Mouse (Mus musculus) mature B cell (primary cell): ENCODE data around the gene Kctd2.
"Not testable (repeated sequence)": the region's sequence is repeated elsewhere in the genome, so short reads cannot be mapped to it uniquely, and the experiment has no call there.

Experiments used
- in situ Hi-C: fragments of 300-500 bp; cut with MboI; formaldehyde crosslinking; loops from 2 replicates; pipeline ENCODE4 v1.14.3; 2019

The Kctd2 gene

DNA sequence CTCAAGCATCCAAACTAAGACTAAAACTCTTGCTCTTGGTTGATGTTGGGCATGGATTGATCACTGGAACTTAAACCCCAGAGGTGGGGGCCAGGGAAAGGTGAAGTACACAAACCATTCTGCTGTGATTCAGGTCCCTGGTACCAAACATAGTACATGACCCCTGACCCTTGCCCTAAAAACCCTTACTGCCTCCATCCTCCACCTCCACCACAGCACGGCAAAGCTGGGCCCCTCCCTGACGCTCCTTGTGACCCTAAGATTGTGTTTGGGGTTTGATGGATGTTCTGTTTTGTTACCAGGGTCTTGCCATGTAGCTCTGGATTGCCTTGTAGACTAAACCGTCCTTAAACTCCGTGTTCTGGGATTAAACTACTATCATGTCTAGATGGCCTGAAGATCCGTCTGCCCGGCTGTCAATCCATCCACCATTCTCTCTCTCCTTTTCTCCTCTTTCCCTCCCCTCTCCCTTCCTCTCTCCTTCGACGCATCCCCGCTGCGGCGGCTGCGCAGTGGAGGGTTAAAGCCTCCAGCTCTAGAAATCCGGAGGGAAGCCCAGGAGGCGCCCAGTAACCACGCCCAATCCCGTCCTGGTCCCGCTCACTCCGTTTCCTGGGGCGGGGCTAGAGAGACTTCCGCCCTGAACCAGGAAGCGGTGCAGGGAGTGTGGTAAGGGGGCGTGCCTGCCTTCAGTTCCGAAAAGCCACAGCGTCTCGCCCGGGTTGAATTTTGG lies 55.3 kb downstream of the Kctd2 start, which contains the start of gene Armc7:
Gene Armc7, plus strand, starts transcription at position 643 of the 733 bp plus-strand sequence.
- in situ Hi-C loops: no loop called here

- in situ Hi-C loops: no loop called here
Measured at GRCm38 (mm10) chr11:115475758-115476237, 55.9 kb downstream of the Kctd2 start.

GRCm38 (mm10) chr11:115476630-115477029 lies 56.7 kb downstream of the Kctd2 start:
- in situ Hi-C loops: not testable (repeated sequence)

DNA sequence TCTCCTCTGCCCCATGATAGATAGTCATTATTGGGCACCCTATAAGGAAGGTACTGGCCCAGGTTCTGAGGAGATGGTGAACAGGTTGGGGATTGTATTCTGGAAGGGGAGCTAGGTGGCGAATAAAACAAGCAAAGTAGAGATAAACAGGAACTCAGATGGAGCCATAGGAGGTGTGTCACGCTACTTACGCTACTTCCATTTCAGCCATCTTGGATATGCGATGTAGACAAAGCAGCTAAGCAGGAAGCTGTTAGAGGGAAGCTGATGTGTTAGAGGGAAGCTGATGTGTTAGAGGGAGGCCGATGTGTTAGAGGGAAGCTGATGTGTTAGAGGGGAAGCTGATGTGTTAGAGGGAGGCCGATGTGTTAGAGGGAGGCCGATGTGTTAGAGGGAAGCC lies 57.5 kb downstream of the Kctd2 start:
- in situ Hi-C loops: not testable (repeated sequence)

DNA sequence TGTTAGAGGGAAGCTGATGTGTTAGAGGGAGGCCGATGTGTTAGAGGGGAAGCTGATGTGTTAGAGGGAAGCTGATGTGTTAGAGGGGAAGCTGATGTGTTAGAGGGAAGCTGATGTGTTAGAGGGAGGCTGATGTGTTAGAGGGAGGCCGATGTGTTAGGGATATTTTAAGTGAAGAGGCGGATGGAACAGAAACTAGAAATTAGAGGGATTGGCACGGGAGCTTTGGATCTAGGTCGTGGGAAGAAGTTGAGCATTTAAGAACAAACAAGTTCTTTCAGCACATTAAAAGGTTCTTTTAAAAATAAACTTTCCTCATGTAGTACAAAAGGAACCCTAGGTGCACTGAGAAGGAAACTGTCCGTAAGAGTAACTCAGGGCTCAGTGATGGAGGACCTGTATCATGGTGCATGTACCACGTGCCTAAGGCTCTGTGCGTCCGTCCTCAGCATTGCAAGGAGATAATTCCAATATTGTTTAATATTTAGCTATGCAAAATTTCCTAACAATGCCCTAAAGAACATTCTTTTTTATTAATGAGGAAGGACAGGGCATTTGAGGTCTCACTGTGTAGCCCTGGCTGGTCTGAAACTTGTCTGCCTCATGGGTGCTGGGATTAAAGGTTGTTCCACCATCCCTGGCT lies 58.5 kb downstream of the Kctd2 start:
- in situ Hi-C loops: no loop called here
